Mouse (Mus musculus) liver, embryonic 16.5 days (tissue): ENCODE results near the gene Acot13. TPM values are rescaled to one million over a fixed set of nuclear protein-coding genes. Genes with fewer than 3 reads are reported as not detected.

ENCODE experiments used
- ATAC-seq: fragments of 200-750 bp; cut with Nextera tagmentation; 2 replicates; pipeline ENCODE4 v1.8.0; 2017; ENCODE audit warnings: low read depth, mild to moderate bottlenecking, moderate number of reproducible peaks, moderate library complexity
- H3K27ac ChIP-seq: fragments of 300-500 bp; sonication (generic); 2 replicates; pipeline ENCODE4 v1.5.1; 2014; ENCODE audit warnings: mild to moderate bottlenecking, low read length
- H3K27me3 ChIP-seq: fragments of 300-500 bp; sonication (generic); 2 replicates; pipeline ENCODE4 v1.6.1; 2014; ENCODE audit warnings: low read depth, low read length, mixed read lengths; ENCODE audit not compliant: control insufficient read depth, insufficient read depth
- H3K36me3 ChIP-seq: fragments of 300-500 bp; sonication (generic); 2 replicates; pipeline ENCODE4 v1.6.1; 2014; ENCODE audit warnings: mild to moderate bottlenecking; ENCODE audit not compliant: control insufficient read depth, insufficient read depth
- H3K4me1 ChIP-seq: fragments of 300-500 bp; sonication (generic); 2 replicates; pipeline ENCODE4 v1.6.1; 2014; ENCODE audit warnings: low read depth, low read length, mixed read lengths; ENCODE audit not compliant: control insufficient read depth
- H3K4me2 ChIP-seq: fragments of 300-500 bp; sonication (generic); 2 replicates; pipeline ENCODE4 v1.6.1; 2014; ENCODE audit warnings: low read depth, low read length, mixed read lengths
- H3K4me3 ChIP-seq: fragments of 300-500 bp; sonication (generic); 2 replicates; pipeline ENCODE4 v1.5.1; 2014; ENCODE audit warnings: low read depth, mild to moderate bottlenecking, low read length
- H3K9ac ChIP-seq: fragments of 300-500 bp; sonication (generic); 2 replicates; pipeline ENCODE4 v1.6.1; 2014; ENCODE audit warnings: low read depth, low read length
- H3K9me3 ChIP-seq: fragments of 300-500 bp; sonication (generic); replicated peaks from 2 replicates; pipeline ENCODE4 v1.6.1; 2016; ENCODE audit warnings: low read length; ENCODE audit not compliant: control insufficient read depth
- WGBS: fragments of 180-500 bp; shearing (Covaris S2); extraction: QIAGEN DNeasy Blood & Tissue Kit; methylation state at CpG from one replicate; pipeline ENCODE4 v1.1.7; 2014; ENCODE audit not compliant: insufficient replicate concordance; 5-methylcytosine and 5-hydroxymethylcytosine counted together
- polyA plus RNA-seq: library from polyadenylated mRNA; unstranded; fragments of >200 nt; fragmentation: Nextera tagmentation; extraction: Ambion mirVana; gene quantifications from 2 replicates; pipeline ENCODE4 v1.2.1, GENCODE M21; 2015

Acot13 gene
- polyA plus RNA-seq, 1 experiment from 2014 or later = 56.0 TPM

GRCm38 (mm10) chr13:24799925-24800673, 31.2 kb downstream of the Acot13 start:
- Histone ChIP-seq H3K27ac (peak overlapping the region; percentile 83), H3K9me3 (no peaks in the 10 kb centered on the region), H3K4me1 (peaks cover 11% of the 10 kb centered on the region), H3K9ac (peak overlapping the region; percentile 67), H3K36me3 (peaks cover 3% of the 10 kb centered on the region; the same call in 1 of the 2 replicates), H3K27me3 (no peaks in the 10 kb centered on the region), H3K4me3 (peak overlapping the region; percentile 99), H3K4me2 (peak overlapping the region; percentile 70)
- ATAC-seq = 0 out of 2 replicates have a peak, but pooled peaks have one; percentile 5
- WGBS = under 1% methylated on average over 31 of the region's 31 CpGs

- Histone ChIP-seq H3K9ac (peak overlapping the region; percentile 67; the same call in 1 of the 2 replicates), H3K4me2 (peak overlapping the region; percentile 70), H3K27me3 (no peaks in the 10 kb centered on the region), H3K27ac (peak overlapping the region; percentile 83), H3K9me3 (no peaks in the 10 kb centered on the region), H3K4me1 (peaks cover 9% of the 10 kb centered on the region), H3K4me3 (peak overlapping the region; percentile 99), H3K36me3 (no peaks in the 10 kb centered on the region)
- WGBS = 71% methylated on average over 5 of the region's 5 CpGs
- ATAC-seq = no peak
These were observed 32.0 kb downstream of the Acot13 start for GRCm38 (mm10) chr13:24799378-24799777.

DNA sequence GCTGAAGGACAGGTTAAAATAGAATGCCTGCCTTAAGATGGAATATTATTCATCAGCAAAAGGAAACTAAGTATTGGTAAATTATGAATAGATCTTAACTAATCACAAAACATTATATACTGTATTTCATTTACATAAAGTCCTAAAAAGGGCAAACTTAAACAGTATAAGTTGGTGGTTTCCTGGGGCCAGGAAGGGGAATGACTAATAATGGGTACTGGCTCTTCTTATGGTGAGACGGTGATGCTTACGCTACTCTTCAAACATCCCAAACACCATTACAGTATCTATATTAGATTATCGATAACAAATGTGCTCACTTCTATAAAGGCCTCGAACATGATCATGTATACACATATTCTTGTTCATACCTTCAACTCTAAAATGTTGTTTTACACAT, 32.7 kb downstream of the Acot13 start:
- H3K9me3 ChIP-seq = no peaks in the 10 kb centered on the region
- no peak overlapping the region for H3K9ac ChIP-seq
- H3K27ac ChIP-seq = no peak overlapping the region
- no peak for ATAC-seq
- peaks cover 5% of the 10 kb centered on the region for H3K4me1 ChIP-seq
- 87% methylated on average over 4 of the region's 4 CpGs for WGBS
- H3K27me3 ChIP-seq = no peaks in the 10 kb centered on the region
- H3K4me3 ChIP-seq = no peak overlapping the region
- no peak overlapping the region for H3K4me2 ChIP-seq
- H3K36me3 ChIP-seq = no peaks in the 10 kb centered on the region

- Histone ChIP-seq H3K27ac (no peak overlapping the region), H3K9ac (no peak overlapping the region), H3K4me3 (no peak overlapping the region), H3K4me2 (no peak overlapping the region), H3K36me3 (no peaks in the 10 kb centered on the region), H3K27me3 (no peaks in the 10 kb centered on the region), H3K4me1 (no peaks in the 10 kb centered on the region), H3K9me3 (no peaks in the 10 kb centered on the region)
- WGBS = 61% methylated on average over 9 of the region's 9 CpGs
- 0 out of 2 replicates have a peak, but pooled peaks have one; percentile 19 for ATAC-seq
These were observed 38.8 kb downstream of the Acot13 start for GRCm38 (mm10) chr13:24792411-24793045.

GRCm38 (mm10) chr13:24791349-24791748, 40.0 kb downstream of the Acot13 start:
- peak; percentile 75; the same call in 1 of the 2 replicates for ATAC-seq
- H3K27ac ChIP-seq = no peak overlapping the region
- H3K27me3 ChIP-seq = no peaks in the 10 kb centered on the region
- no peaks in the 10 kb centered on the region for H3K4me1 ChIP-seq
- no peaks in the 10 kb centered on the region for H3K9me3 ChIP-seq
- H3K4me2 ChIP-seq = no peak overlapping the region
- H3K9ac ChIP-seq = no peak overlapping the region
- WGBS = 12% methylated on average over 2 of the region's 2 CpGs
- no peak overlapping the region for H3K4me3 ChIP-seq
- no peaks in the 10 kb centered on the region for H3K36me3 ChIP-seq

GRCm38 (mm10) chr13:24787477-24787876, 43.9 kb downstream of the Acot13 start:
- Histone ChIP-seq H3K4me1 (no peaks in the 10 kb centered on the region), H3K9ac (no peak overlapping the region), H3K4me2 (no peak overlapping the region), H3K36me3 (no peaks in the 10 kb centered on the region), H3K27ac (no peak overlapping the region), H3K4me3 (no peak overlapping the region), H3K9me3 (no peaks in the 10 kb centered on the region), H3K27me3 (no peaks in the 10 kb centered on the region)
- WGBS = 76% methylated on average over 5 of the region's 5 CpGs
- no peak for ATAC-seq

- Histone ChIP-seq H3K4me3 (no peak overlapping the region), H3K9me3 (no peaks in the 10 kb centered on the region), H3K27me3 (no peaks in the 10 kb centered on the region), H3K27ac (no peak overlapping the region), H3K4me1 (no peaks in the 10 kb centered on the region), H3K9ac (no peak overlapping the region), H3K4me2 (no peak overlapping the region), H3K36me3 (no peaks in the 10 kb centered on the region)
- 47% methylated on average over 11 of the region's 11 CpGs for WGBS
- ATAC-seq = no peak
These were observed 45.3 kb downstream of the Acot13 start for GRCm38 (mm10) chr13:24786014-24786490.

DNA sequence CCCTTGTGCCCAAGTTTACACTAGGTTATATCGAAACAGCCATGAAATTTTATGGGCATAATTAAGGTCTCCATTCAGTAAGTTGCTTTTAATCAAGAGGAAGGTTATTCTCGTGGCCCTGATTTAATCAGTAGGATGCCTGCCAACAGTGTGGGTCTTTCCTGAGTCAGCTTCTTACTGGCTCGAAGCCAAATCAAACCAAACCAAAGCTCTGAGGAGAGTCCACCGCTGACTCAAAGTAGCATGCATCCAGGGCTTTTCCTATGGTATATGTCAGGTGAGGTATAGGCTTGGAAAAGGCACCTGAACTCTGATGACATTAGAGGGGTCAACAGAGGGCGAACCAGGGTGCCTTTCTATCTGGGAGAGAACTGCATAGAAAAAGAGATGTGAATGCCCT, 49.4 kb downstream of the Acot13 start:
- WGBS = 51% methylated on average over 5 of the region's 5 CpGs
- no peaks in the 10 kb centered on the region for H3K36me3 ChIP-seq
- no peaks in the 10 kb centered on the region for H3K4me1 ChIP-seq
- no peak overlapping the region for H3K4me3 ChIP-seq
- H3K9me3 ChIP-seq = no peaks in the 10 kb centered on the region
- ATAC-seq = no peak
- H3K4me2 ChIP-seq = no peak overlapping the region
- H3K27ac ChIP-seq = no peak overlapping the region
- H3K9ac ChIP-seq = no peak overlapping the region
- H3K27me3 ChIP-seq = no peaks in the 10 kb centered on the region
